Mouse (Mus musculus): ENCODE results near the gene Syne2.

Gene Syne2

DNA sequence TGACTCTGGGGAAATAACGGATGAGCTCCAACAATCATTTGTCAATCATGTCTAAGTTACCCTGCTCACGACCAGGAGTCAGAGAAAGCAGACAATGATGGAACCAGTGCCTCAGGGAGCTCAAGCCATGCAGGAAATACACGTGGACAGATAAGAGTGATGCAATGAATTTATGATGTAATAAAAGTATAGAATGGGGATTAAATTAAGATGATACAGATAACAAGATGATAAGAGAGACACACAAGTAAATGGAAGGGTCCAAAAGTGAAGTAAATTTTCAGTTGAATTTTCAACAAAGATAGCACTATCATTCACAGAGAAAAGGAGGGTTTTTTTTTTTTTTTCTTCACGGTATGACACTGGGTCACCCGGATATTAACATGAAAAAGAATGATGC lies 231.4 kb downstream of the Syne2 start:
- DNase-seq (ENCODE audit: low read depth) = no peak

- no peak for DNase-seq (ENCODE audit: low read depth)
Measured at GRCm38 (mm10) chr12:76051879-76052278, 233.9 kb downstream of the Syne2 start.

- DNase-seq (ENCODE audit: low read depth) = no peak
Measured at GRCm38 (mm10) chr12:76054653-76055052, 236.7 kb downstream of the Syne2 start.

- DNase-seq (ENCODE audit: low read depth) = no peak
Measured at GRCm38 (mm10) chr12:76063001-76063400, 245.1 kb downstream of the Syne2 start.

DNA sequence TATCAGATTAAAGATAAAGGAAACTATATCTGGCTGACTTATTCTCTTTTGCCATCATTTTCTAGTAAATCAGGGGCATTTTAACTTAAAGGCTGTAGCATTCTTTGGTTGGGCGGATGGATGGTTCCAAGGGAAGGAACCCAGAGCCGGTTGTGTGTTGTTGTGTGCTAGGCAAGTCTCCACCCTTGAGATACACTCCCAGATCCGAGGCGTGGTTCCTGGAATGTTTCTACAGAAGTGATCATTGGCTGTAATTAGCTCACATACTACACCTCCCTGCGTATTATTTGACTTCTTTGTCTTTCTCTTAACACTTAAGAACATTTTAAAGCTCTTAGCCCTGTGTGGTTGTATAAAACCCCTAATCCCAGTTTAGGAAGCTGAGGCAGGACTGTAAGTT lies 252.5 kb downstream of the Syne2 start:
- no peak for DNase-seq (ENCODE audit: low read depth)

DNA sequence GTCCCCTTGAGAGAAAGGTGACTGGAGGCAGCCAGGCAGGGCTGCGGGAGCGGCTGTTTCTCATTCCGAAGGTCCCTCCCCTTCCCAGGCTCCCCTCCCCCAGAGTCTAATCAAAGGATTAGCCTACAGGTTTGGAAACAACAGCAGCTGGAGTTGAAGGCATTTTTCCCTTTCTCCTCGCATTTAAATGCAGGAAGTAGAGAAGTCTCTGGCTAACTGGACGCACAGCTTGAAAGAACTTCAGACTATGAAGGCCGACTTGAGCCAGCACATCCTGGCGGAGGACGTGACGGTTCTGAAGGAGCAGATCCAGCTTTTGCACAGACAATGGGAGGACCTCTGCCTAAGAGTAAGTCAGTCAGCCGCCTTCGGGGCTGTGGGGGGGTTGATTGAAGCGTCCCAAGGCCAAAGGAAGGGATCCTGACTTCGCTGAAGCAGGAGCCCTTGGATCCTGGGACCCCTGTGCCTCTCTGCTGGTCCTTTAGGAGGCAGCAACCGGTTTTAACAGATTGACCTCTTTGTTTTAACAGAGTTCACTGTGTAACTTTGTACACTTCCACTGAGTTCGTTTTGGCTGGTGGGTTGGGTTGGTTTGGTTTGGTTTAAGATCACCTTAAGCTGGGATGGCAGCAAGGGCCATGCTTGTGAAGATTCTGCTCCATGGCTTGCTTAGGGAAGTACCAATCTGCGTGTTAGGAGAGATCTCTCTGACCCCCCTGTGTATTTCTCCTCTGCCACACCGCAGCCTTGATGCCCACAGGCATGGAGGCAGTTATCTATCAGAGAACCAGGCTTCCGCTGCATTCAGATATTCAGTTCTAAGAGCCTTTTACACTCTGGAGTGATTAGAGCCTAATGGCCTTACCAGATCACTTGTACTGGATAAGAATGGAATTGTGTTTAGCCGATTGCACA lies 254.3 kb downstream of the Syne2 start:
- no peak for DNase-seq (ENCODE audit: low read depth)

- no peak for DNase-seq (ENCODE audit: low read depth)
Measured at GRCm38 (mm10) chr12:76073066-76073826, 255.3 kb downstream of the Syne2 start.

DNA sequence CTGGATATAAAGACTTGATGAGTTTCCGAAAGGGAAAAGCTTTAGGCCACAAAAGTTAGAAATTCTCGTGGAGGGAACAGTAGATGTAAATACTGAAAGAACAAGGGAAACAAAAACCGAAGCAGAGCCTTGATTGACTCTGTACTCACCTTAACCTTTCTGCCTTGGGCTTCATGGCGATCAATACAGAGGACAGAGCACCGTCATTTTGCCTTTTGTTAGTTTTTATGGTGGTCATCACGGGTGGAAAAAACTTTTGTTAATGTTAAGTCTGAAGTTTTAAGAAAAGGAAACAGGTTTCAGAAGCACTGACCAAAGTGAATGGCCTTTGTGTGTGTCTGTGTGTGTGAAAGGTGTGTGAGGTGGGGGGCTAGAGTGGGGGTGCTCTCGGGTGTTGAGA lies 256.0 kb downstream of the Syne2 start:
- DNase-seq (ENCODE audit: low read depth) = no peak

DNA sequence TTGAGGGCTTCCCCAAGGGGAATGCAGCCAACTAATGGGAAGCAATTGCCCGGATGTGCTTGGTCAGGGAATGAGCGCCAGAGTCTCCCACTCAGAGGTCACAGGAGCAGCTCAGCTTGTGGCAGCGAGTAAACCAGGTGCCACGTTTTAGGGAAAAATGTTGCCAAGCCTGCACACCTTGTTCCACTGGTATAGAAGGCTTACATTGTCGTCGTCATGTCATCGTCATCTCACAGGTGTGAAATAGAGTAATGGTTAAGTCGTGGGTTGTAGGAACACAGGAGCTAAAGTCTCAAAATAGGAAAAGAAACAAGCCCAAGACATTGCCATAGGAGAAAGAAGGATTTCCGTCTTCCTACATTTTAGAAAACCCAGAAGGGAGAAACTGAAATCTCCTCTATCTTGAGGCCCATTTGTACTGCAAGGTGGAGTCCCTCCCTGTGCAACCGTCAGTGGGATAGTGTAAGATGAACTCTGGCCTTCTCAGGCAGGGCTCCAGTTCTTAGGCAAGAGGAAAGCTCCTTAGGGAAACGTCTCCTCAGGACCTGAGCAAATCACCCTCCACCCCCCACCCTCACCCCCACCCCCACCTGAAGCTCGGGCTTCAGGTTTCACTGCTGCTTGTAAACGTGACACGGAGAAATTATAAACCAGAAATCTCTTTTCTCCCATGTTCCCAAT lies 263.1 kb downstream of the Syne2 start:
- DNase-seq (ENCODE audit: low read depth) = no peak

DNA sequence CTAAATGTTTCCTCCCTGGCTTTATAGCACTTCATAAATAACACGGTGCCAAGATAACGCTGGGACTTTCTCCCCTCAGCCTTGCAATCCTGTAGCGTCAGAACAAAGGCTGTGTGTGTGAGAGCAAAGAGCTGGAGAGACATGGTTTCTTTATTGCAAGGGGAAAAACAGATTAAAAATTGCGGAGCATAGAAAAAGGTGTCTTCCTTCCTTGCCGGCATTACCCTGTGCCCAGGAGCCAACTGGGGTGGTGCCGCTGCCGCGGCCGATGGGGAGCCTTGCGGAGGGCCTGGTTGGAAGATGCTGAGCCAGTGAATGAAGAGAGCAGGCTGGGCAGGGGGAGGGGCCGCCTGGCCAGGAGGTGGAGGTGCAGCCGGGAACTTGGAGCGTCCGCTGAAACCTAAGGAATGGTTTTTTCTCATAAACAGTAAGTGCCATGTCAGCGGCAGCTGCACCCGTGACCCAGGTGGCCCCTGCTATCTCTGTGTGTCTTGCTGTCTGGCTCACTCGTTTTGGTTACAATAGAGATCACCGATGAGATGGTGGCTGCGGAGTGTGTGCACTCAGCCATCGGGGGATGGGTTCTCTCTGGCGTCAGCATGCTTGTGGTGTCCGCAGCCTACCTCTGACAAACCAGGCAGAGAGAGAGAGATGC lies 263.8 kb downstream of the Syne2 start:
- no peak for DNase-seq (ENCODE audit: low read depth)

GRCm38 (mm10) chr12:76085066-76085465 lies 267.1 kb downstream of the Syne2 start:
- no peak for DNase-seq (ENCODE audit: low read depth)

DNA sequence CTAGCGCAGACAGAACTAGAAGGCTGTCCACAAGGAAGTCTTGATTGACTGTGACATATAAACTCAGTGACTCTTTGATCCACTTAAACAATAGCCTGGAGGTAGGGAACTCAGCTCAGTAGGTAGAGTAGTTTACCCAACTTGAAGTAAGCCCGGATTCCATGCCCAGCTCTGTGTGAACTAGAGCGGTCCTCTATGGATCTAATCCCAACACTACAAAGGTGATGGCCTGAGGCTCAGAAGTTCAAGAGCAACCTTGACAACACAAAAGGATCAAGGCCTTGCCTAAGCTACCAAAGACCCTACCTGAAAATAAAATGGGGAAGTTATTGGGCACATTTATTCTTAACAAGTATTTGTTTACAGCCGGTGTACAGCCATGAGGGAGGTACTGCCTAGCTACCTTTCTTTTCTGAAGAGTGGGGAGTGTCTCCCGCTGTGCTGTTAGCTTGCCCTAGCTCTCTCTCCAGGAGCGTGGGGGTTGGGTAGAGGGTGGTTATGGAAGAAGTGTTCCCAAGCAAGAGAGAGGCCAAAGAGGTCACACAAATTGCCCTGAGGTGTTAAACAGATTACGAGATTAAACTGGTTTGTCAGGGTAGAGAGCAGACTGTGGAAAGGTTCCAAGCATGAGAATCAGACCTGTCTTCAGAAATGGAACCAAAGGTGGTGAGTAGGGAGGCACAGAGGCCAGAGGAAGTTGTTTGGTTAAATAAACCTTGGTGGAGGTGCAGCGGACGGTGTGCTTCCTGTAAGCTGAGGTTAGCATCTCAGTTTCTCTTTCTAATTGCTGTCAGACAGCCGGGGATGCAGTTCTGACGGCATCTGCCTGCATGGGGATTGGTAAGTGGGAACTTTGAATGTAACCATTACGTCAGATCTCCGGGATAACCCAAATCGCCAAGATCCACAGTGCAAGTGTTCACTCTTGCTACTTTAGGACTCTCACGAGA lies 268.3 kb downstream of the Syne2 start:
- no peak for DNase-seq (ENCODE audit: low read depth)

- DNase-seq (ENCODE audit: low read depth) = no peak
Measured at GRCm38 (mm10) chr12:76087025-76087424, 269.1 kb downstream of the Syne2 start.

DNA sequence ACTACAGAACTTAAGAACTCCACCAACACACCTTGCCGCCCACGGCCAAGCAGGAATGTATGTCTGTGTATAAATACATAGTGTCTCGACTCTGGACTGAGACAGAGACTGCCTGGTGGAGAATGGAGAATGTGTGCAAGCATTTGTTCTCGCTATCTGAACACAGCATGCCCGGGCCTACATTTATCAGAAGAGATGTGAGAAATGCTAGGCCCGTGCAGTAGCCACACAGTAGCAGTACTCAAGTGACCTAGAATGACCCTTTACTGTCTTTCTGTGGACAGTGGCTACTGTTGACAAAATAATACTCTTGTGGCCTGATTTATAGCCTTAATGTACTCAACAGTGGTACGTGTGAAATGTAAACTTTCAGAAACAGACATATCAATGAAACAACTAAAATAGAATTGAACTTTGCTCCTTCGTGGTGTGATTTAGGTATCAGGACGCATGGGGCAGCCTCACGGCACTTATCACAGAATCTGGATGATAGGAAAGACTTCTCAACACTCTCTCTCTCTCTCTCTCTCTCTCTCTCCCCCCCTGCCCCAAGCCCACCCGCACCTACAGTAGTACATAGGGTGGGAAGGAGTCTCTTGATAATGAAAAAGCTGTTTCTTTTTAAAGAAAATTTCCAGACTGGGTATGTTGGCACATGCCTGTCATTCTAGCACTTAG lies 275.0 kb downstream of the Syne2 start:
- DNase-seq (ENCODE audit: low read depth) = no peak

GRCm38 (mm10) chr12:76093613-76094588 lies 276.0 kb downstream of the Syne2 start:
- DNase-seq (ENCODE audit: low read depth) = no peak

GRCm38 (mm10) chr12:76095117-76096035 lies 277.4 kb downstream of the Syne2 start:
- no peak for DNase-seq (ENCODE audit: low read depth)

- no peak for DNase-seq (ENCODE audit: low read depth)
Measured at GRCm38 (mm10) chr12:76102621-76103020, 284.7 kb downstream of the Syne2 start.

Measured in c-Kit-positive CD71-positive TER-119-negative erythroid progenitor cells, embryonic 14.5 days (primary cell).